Mouse (Mus musculus) heart, adult 2 months (tissue): ENCODE results near the gene Pde4c. TPM values are rescaled to one million over a fixed set of nuclear protein-coding genes. Genes with fewer than 3 reads are reported as not detected.

Source experiments
- DNase-seq, 2 experiments: peaks; one replicate each; pipeline ENCODE4 v3.0.0; 2021
- H3K27ac ChIP-seq: fragments of 200-600 bp; 2 replicates; pipeline ENCODE4 v1.8.1; 2022
- H3K27me3 ChIP-seq: fragments of 200-500 bp; 2 replicates; pipeline ENCODE4 v1.6.1; 2012; ENCODE audit warnings: mild to moderate bottlenecking, low read length, inconsistent platforms, mixed read lengths; ENCODE audit not compliant: control insufficient read depth, insufficient read depth
- H3K36me3 ChIP-seq: fragments of 200-500 bp; 2 replicates; pipeline ENCODE4 v1.6.1; 2012; ENCODE audit warnings: low read length, inconsistent platforms; ENCODE audit not compliant: control insufficient read depth, insufficient read depth
- H3K4me1 ChIP-seq: fragments of 200-500 bp; 2 replicates; pipeline ENCODE4 v1.6.1; 2011; ENCODE audit warnings: low read length; ENCODE audit not compliant: control insufficient read depth, insufficient read depth
- H3K4me3 ChIP-seq: fragments of 200-600 bp; 2 replicates; pipeline ENCODE4 v1.8.1; 2022
- H3K79me2 ChIP-seq: fragments of 200-500 bp; replicated peaks from 2 replicates; pipeline ENCODE4 v1.6.1; 2012; ENCODE audit warnings: mild to moderate bottlenecking, inconsistent platforms, low read length, moderate library complexity, mixed read lengths; ENCODE audit not compliant: control insufficient read depth, insufficient read depth
- H3K9ac ChIP-seq: fragments of 200-500 bp; 2 replicates; pipeline ENCODE4 v1.6.1; 2012; ENCODE audit warnings: low read depth, mild to moderate bottlenecking, control low read depth, inconsistent platforms, low read length, mixed read lengths
- CTCF ChIP-seq: fragments of 200-600 bp; IDR thresholded peaks from 2 replicates; pipeline ENCODE4 v1.8.1; 2022; ENCODE audit warnings: antibody characterized with exemption, mild to moderate bottlenecking, moderate library complexity
- EP300 ChIP-seq: fragments of 200-500 bp; IDR thresholded peaks from 2 replicates; pipeline ENCODE4 v1.6.1; 2011; ENCODE audit warnings: low read depth, low read length, control low read depth; ENCODE audit not compliant: insufficient read depth
- POLR2A ChIP-seq: fragments of 200-500 bp; IDR thresholded peaks from 2 replicates; pipeline ENCODE4 v1.6.1; 2011; ENCODE audit warnings: mild to moderate bottlenecking, low read depth, low read length, control low read depth; ENCODE audit not compliant: insufficient read depth
- WGBS: fragments of 180-500 bp; shearing (Covaris S2); methylation state at CpG from one replicate; pipeline ENCODE4 v1.1.7; 2018; 5-methylcytosine and 5-hydroxymethylcytosine counted together
- intact Hi-C: fragments of 180-260 bp; cut with DNase I; formaldehyde crosslinking; loops from one replicate; pipeline ENCODE4 v1.15.1; 2025
- long read RNA-seq: library from polyadenylated mRNA; stranded (forward); transcript quantifications from one replicate; pipeline ENCODE4 v2.0.0, GENCODE M21; 2021
- polyA plus RNA-seq: library from polyadenylated mRNA; depleted of rRNA; stranded (reverse); fragments of >200 nt; gene quantifications from 2 replicates; pipeline ENCODE4 v1.2.3, GENCODE M21; 2012; rRNA removed
- total RNA-seq, 2 experiments: library from RNA; stranded (reverse); gene quantifications; 2 replicates each; pipeline ENCODE4 v1.2.3; 2021

Gene Pde4c
- total RNA-seq, result 1 to 10 TPM; 2.3 to 2.7 TPM
- polyA plus RNA-seq, result 10.8 and 11.0 TPM in 2 replicates
- long read RNA-seq, partial matches to known transcripts, result 0 of 3 reads
- long read RNA-seq, other reads (novel, unspliced or antisense), result 2 of 3 reads

DNA sequence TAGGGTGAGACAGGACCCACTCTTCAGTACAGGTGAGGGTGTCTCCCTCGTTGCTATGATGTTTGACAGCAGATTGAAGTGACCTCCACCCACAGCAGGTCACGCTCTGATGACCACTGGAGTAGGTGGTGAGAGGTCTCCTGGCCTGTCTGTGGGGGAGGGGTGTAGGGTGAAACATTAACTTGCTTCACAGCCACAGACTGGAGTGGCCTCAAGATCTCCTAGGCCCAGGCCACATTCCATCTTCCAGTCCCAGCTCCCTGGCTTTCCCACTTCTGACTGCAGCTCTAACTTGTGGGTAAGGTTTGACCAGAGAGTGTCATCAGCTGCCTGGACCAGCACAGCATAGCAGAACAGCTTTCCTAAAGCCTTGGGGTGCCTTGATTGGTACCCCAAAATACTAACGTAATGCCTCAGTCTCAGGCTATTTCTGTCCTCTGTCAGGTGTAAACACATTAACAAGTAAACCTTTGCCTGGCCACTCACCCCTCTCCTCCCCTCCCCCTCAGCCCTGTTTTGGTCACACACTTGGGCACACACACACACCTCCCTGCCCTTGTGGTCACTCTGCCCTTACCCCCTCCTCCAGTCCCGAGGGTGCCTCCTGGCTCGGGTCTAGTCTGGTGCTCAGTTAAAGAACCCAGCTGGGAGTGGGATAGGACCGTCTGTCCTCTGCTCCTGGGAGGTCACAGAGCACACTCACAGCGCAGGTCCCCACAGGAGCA is at the start of gene Pde4c:
TSS of gene Pde4c (plus strand) at position 235 of the 725 bp plus-strand sequence.
- Histone ChIP-seq H3K79me2 (no peaks in the 10 kb centered on the region), H3K9ac (no peak within 1 kb of the TSS), H3K27me3 (no peaks in the 10 kb centered on the region), H3K4me1 (peaks cover 1% of the 10 kb centered on the region; the same call in 1 of the 2 replicates), H3K36me3 (no peaks in the 10 kb centered on the region), H3K27ac (no peak within 1 kb of the TSS), H3K4me3 (no peak within 1 kb of the TSS)
- DNase-seq, result no peak
- TF ChIP-seq POLR2A (no peak), CTCF (no peak), EP300 (no peak)
- WGBS, result 66% methylated on average over 7 of the region's 7 CpGs
- intact Hi-C loops, result no loop called here

DNA sequence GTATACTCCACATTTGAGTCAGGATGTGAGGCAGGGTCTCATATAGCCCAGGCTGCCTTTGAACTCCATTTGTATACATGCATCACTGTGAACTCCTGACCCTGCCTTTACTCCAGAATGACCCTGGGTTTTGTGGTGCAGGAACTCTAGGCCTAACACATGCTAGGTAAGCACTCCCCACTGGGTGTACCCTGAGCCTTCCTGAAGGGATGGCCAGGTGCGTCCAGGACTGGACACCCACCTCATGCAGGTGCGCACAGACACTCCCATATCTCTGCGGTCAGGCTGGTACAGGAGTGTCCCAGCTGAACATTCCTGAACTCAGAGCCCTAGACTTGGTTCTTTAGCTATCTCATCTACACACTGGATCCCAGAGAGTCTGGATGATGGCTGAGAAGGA is 49.4 kb upstream of the Pde4c start:
- H3K36me3 ChIP-seq, result no peaks in the 10 kb centered on the region
- TF ChIP-seq CTCF, result no peak
- TF ChIP-seq EP300, result no peak
- DNase-seq, result no peak
- peak overlapping the region; percentile 71 for H3K4me3 ChIP-seq
- intact Hi-C loops, result no loop called here
- peaks cover 11% of the 10 kb centered on the region for H3K4me1 ChIP-seq
- WGBS, result 86% methylated on average over 3 of the region's 3 CpGs
- H3K9ac ChIP-seq, result peak overlapping the region; percentile 56; the same call in 1 of the 2 replicates
- H3K27me3 ChIP-seq, result no peaks in the 10 kb centered on the region
- no peaks in the 10 kb centered on the region for H3K79me2 ChIP-seq
- H3K27ac ChIP-seq, result peak overlapping the region; percentile 98

DNA sequence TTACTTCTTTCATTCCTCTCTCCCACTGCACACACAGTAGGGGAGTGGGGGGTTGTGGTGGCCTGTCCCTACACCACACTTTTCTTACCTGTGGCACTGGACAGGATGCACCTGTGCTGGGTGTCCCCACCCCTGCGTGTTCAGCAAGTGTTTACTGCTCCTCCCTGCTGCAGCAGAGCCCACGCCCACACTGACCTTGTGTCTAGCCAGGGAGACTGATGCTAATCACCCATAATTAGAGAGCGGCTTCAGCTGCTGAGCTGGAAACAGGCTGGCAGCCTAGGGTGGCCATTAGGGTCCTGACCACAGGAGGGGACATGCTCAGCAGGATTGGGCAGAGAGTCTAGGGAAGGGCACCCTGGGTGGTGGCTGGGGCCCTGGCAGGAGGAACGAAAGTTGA is 48.8 kb upstream of the Pde4c start:
- Histone ChIP-seq H3K27me3 (no peaks in the 10 kb centered on the region), H3K9ac (no peak overlapping the region), H3K36me3 (no peaks in the 10 kb centered on the region), H3K79me2 (no peaks in the 10 kb centered on the region), H3K27ac (peak overlapping the region; percentile 98), H3K4me3 (no peak overlapping the region), H3K4me1 (peaks cover 15% of the 10 kb centered on the region)
- no peak for DNase-seq
- 69% methylated on average over 4 of the region's 4 CpGs for whole genome bisulfite sequencing
- TF ChIP-seq POLR2A (no peak), CTCF (no peak), EP300 (no peak)
- intact Hi-C loops, result no loop called here

DNA sequence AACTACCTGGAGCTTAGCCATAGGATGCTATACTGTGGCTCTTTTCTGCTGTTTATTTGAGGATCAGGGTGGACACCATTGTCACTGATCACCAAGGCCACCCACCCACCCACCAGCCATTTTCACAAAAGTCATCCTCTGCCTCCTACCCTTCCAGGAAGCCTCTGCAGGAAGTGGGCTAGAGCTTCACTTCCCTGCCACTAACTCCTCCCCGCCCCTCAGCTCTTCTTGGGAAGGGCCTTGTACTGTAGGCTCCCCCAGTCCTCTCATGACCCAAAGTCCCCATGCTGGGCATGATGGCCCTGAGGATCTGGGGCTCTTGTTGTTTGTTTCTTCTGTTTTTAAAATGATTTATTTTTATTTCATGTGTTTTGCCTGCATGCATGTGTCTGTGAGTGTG is 48.2 kb upstream of the Pde4c start:
- Histone ChIP-seq H3K4me3 (no peak overlapping the region), H3K27ac (no peak overlapping the region; the same call in 1 of the 2 replicates), H3K9ac (no peak overlapping the region), H3K4me1 (peaks cover 20% of the 10 kb centered on the region), H3K27me3 (no peaks in the 10 kb centered on the region), H3K36me3 (no peaks in the 10 kb centered on the region), H3K79me2 (no peaks in the 10 kb centered on the region)
- no peak for TF ChIP-seq CTCF
- no peak for TF ChIP-seq POLR2A
- no peak for TF ChIP-seq EP300
- 56% methylated on average over 1 of the region's 1 CpGs for WGBS
- no peak for DNase-seq
- intact Hi-C loops, result no loop called here

DNA sequence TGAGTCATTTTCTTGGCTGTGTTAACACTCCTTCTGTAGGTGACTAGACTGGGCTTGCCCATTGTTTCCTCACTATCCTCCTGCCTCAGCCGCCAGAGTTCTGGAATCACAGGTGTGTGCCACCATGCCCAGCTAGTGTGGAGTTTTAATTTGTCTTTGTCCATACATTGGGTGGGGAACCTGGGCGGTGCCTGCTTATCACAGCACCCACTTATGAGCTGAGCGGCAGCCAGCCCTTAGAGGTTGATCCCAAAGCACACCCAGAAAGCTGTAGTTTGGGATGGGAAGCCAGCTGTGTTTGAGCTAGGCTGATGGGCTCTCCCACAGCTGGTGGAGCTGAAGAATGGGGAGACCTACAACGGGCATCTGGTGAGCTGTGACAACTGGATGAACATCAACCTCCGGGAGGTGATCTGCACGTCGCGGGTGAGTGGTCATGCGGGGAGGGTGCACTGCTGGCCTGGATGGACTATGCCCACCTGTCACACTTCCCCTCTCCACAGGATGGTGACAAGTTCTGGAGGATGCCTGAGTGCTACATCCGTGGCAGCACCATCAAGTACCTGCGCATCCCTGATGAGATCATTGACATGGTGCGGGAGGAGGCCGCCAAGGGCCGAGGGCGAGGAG is 46.0 kb upstream of the Pde4c start:
- peaks cover 23% of the 10 kb centered on the region for H3K4me1 ChIP-seq
- no peak overlapping the region for H3K9ac ChIP-seq
- intact Hi-C loops, result no loop called here
- H3K4me3 ChIP-seq, result no peak overlapping the region
- H3K36me3 ChIP-seq, result no peaks in the 10 kb centered on the region
- TF ChIP-seq CTCF (no peak), POLR2A (no peak), EP300 (no peak)
- H3K27me3 ChIP-seq, result no peaks in the 10 kb centered on the region
- H3K27ac ChIP-seq, result no peak overlapping the region
- WGBS, result 93% methylated on average over 15 of the region's 15 CpGs
- H3K79me2 ChIP-seq, result no peaks in the 10 kb centered on the region
- DNase-seq, result no peak

DNA sequence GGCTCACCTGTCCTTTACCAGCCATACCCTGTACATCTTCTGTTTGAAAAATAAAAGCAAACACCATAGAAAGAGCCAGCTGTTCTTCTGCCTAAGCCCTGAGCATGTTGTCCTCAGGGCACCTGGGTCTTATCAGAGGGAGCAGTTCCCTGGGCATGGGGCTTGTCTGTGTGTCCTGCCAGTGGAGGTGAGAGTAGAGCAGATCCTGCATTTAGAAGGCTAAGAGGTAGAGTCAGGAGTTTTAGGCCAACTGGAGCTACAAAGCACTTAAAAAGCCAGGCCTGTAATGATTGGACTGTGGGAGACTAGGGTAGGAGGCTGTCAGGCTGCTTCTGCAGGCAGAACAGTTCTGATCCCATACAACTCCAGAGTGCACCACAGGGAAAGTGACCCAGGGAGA is 44.8 kb upstream of the Pde4c start:
- Histone ChIP-seq H3K9ac (0 out of 2 replicates have a peak overlapping the region, but pooled peaks have one; percentile 15), H3K27ac (peak overlapping the region; percentile 64), H3K36me3 (no peaks in the 10 kb centered on the region), H3K4me3 (no peak overlapping the region), H3K79me2 (no peaks in the 10 kb centered on the region), H3K27me3 (no peaks in the 10 kb centered on the region), H3K4me1 (peaks cover 23% of the 10 kb centered on the region)
- TF ChIP-seq CTCF (no peak), EP300 (no peak), POLR2A (no peak)
- DNase-seq, result no peak
- intact Hi-C loops, result no loop called here
